Mouse (Mus musculus): Measurements from ENCODE around the gene Sbp. TPM values are rescaled to one million over a fixed set of nuclear protein-coding genes. Genes with fewer than 3 reads are reported as not detected.

The Sbp gene
- not detected for polyA plus RNA-seq (2017; shearing (Covaris generic))

DNA sequence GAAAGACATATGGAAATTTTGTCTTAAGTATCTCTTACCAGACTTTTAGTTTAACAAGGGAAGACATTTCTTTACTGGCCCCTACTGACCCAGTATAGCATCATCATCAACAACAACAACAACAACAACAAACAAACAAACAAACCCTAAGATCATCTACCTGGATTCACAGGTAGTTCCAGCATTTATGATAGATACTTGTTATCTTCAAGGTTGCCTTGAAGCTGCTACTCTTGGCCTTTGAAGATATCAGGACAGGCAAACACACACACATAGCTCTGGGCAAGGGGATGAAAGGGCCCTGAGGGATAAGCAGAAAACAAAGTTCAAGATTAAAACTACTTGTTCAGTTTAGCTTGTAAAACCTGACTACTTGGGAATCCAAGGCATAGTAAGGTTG is at the start of gene Sbp:
Sbp (plus strand) TSS at position 301 of the 400 bp plus-strand sequence.

DNA sequence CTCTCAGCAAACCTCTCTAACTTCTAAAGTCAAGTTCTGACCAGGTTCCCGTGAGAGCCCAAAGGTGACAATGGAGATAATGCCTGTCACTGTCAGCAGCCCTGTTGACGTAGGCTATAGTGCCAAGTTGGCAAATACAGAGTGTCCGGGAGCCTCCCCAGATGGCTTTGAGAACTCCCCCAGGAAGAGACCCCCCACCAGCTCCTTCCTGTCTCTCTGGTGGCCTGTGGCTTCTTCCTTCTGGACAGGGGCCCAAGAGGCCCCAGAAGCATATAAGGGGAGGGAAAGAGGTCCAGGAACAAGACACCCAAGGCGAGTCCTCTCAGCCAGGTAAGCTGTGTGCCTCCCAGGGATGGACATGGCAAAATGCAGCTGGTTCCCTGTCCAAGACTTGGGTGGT is 24.3 kb upstream of the Sbp start, which contains the start of gene Dcpp3:
Dcpp3 (plus strand) TSS at position 301 of the 400 bp plus-strand sequence.

DNA sequence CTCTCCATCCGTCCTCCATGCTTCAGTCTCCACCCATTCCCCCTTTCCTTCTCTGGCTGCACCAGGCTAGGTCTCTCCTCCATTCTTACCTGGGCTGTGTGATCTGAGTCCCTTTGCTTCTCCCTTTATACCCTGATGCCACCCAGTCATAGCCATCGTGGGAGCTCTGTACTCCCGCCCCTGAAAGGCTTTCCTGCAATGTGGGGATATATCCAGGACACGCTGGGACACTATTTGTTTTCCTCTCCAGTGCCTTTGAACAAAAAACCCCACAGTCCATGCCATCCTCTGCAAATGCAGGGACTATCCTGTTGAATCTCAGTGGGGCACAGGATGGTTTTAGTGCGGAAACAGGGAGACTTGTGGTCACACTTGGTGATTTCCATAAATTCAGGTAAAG is 13.7 kb downstream of the Sbp start, which contains the start of gene Sbpl:
Sbpl (minus strand) TSS at position 101 of the 400 bp plus-strand sequence.

DNA sequence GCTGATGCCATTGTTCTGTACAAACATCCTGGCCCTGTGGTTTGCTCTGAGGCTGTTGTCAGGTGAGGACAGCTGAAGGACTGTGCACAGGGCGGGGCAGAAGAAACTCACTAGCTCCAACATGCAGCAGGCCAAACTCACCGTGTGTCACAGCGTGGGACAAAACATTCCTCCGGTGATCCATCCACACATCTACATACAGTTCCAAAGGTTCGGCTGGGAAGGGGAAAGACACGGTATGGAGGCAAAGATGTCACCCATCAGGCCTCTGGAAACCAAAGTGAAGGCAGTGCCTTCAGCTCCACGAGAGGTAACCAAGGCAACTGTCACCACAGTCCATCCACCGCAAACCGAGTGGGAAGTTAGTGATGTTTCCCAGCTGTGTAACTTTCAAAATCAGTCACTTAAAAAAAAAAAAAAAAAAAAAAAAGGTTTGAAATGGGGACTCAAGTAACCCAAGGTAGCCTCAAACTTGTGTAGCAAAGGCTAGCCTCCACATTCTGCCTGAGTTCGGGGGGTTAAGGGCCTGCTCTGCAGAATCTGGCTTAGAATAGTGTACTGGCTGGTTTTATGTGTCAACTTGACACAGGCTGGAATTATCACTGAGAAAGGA is 38.9 kb downstream of the Sbp start, which contains the start of gene Prss30:
Prss30 (minus strand) TSS at position 270 of the 613 bp plus-strand sequence.

Other genes starting within 250 kb of the Sbp start
- gene 1520401A03Rik, start 218.9 kb upstream of the Sbp start, polyA plus RNA-seq (2017; shearing (Covaris generic)): not detected
- gene Pkmyt1, start 215.3 kb upstream of the Sbp start, polyA plus RNA-seq (2017; shearing (Covaris generic)): 51.3 TPM
- gene Paqr4, start 200.8 kb upstream of the Sbp start, polyA plus RNA-seq (2017; shearing (Covaris generic)): 3.1 TPM
- 2.4 TPM for gene Kremen2, start 195.8 kb upstream of the Sbp start, polyA plus RNA-seq (2017; shearing (Covaris generic))
- 25.6 TPM for gene Flywch1, start 170.1 kb upstream of the Sbp start, polyA plus RNA-seq (2017; shearing (Covaris generic))
- 1.7 TPM for gene Flywch2, start 155.6 kb upstream of the Sbp start, polyA plus RNA-seq (2017; shearing (Covaris generic))
- 1,161 TPM for gene Srrm2, start 151.1 kb upstream of the Sbp start, polyA plus RNA-seq (2017; shearing (Covaris generic))
- 389 TPM for gene Elob, start 112.5 kb upstream of the Sbp start, polyA plus RNA-seq (2017; shearing (Covaris generic))
- not detected for gene Prss33, start 105.6 kb upstream of the Sbp start, polyA plus RNA-seq (2017; shearing (Covaris generic))
- gene Prss32, start 97.8 kb upstream of the Sbp start, polyA plus RNA-seq (2017; shearing (Covaris generic)): not detected
- 3.6 TPM for gene Prss41, start 97.5 kb upstream of the Sbp start, polyA plus RNA-seq (2017; shearing (Covaris generic))
- gene Prss21, start 73.6 kb upstream of the Sbp start, polyA plus RNA-seq (2017; shearing (Covaris generic)): not detected
- gene Dcpp1, start 60.8 kb upstream of the Sbp start, polyA plus RNA-seq (2017; shearing (Covaris generic)): not detected
- gene Dcpp2, start 60.8 kb upstream of the Sbp start, polyA plus RNA-seq (2017; shearing (Covaris generic)): not detected
- not detected for gene Dcpp3, start 24.2 kb upstream of the Sbp start, polyA plus RNA-seq (2017; shearing (Covaris generic))
- not detected for gene Sbpl, start 13.6 kb downstream of the Sbp start, polyA plus RNA-seq (2017; shearing (Covaris generic))
- 1.9 TPM for gene Prss30, start 38.9 kb downstream of the Sbp start, polyA plus RNA-seq (2017; shearing (Covaris generic))
- gene Prss22, start 56.4 kb downstream of the Sbp start, polyA plus RNA-seq (2017; shearing (Covaris generic)): not detected
- not detected for gene Prss27, start 96.5 kb downstream of the Sbp start, polyA plus RNA-seq (2017; shearing (Covaris generic))
- gene Kctd5, start 131.8 kb downstream of the Sbp start, polyA plus RNA-seq (2017; shearing (Covaris generic)): 22.5 TPM
- gene Pdpk1, start 209.3 kb downstream of the Sbp start, polyA plus RNA-seq (2017; shearing (Covaris generic)): 63.9 TPM
- 18.6 TPM for gene Amdhd2, start 222.1 kb downstream of the Sbp start, polyA plus RNA-seq (2017; shearing (Covaris generic))
- 449 TPM for gene Atp6v0c, start 228.0 kb downstream of the Sbp start, polyA plus RNA-seq (2017; shearing (Covaris generic))